Mouse (Mus musculus) cerebellum, postnatal 25 days (tissue): Measurements from ENCODE around the gene Arfip2.
A peak's percentile ranks its signal among the peaks of the same experiment; 100 is the strongest.

Experiments
- DNase-seq, 2 experiments: peaks; one replicate each; pipeline ENCODE4 v3.0.0; 2021; ENCODE audit warnings: mixed read lengths in 2 of 2

The Arfip2 gene

GRCm38 (mm10) chr7:105611767-105612166 is 28.4 kb downstream of the Arfip2 start:
- DNase-seq = no peak

DNA sequence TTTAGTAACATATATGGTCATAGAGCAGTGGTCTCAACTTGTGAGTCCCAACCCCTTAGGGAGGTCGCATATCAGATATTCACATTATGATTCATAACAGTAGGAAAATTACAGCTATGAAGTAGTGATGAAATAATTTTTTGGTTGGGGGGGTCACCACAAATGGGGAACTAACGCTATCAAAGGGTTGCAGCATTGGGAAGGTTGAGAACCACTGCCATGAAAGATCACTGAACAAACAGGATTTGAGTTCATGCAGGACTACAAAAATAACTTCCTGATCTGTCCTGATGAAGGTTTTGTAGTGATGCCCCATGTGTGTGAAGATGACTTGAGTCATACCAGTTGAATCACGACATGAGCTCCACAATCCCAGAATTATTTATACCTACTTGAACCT is 31.7 kb downstream of the Arfip2 start:
- no peak for DNase-seq

DNA sequence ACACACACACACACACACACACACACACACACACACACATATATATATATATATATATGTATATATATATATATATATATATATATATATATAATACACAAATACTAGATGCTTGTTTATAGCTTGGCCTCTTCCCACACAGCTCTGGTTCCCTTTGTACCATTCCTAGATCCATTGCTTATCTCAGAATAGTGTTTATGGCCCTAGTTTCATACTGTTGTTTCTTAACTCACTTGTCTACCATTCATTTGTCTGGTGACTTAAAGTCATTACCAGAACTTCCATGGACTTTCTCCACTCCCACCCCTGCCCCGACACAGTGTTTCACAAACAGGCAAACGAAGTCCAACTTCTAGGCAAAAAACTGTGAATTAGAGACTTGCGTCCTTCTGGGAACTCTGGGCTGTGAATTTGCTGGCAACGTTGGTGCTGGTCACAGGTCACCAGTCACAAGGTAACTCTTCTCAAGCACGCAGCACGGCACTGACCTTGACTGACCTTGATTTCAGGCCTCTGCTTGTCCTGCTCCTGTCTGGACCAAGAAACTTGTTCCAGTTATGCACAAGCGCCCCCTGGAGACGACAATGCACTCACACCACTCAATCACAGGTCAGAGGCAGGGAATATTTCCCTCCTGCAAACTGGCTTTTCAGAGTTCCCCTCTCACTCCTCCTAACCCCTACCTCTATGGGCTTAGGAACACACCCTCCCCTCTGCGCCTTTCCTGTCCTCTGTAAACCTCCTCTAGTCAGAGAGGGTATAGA is 37.2 kb downstream of the Arfip2 start:
- peak; percentile 73 to 87 for DNase-seq

- DNase-seq = no peak
These were observed 50.1 kb downstream of the Arfip2 start for GRCm38 (mm10) chr7:105590097-105590496.

GRCm38 (mm10) chr7:105588325-105588912 is 51.8 kb downstream of the Arfip2 start:
- no peak for DNase-seq
